Mouse (Mus musculus) thymus, adult 2 months (tissue): ENCODE data around the gene Trim61. TPM values are rescaled to one million over a fixed set of nuclear protein-coding genes. Genes with fewer than 3 reads are reported as not detected.

Experiments
- DNase-seq: peaks from one replicate; pipeline ENCODE4 v3.0.0; 2021
- H3K27ac ChIP-seq: fragments of 200-500 bp; 2 replicates; pipeline ENCODE4 v1.5.1; 2012; ENCODE audit warnings: low read length, control low read depth; ENCODE audit not compliant: control insufficient read depth, insufficient read depth
- H3K27me3 ChIP-seq: fragments of 200-500 bp; 2 replicates; pipeline ENCODE4 v1.6.1; 2012; ENCODE audit warnings: mild to moderate bottlenecking, low read length, moderate library complexity, mixed read lengths; ENCODE audit not compliant: control insufficient read depth, insufficient read depth
- H3K36me3 ChIP-seq: fragments of 200-500 bp; 2 replicates; pipeline ENCODE4 v1.6.1; 2012; ENCODE audit warnings: mild to moderate bottlenecking, low read length, moderate library complexity; ENCODE audit not compliant: control insufficient read depth, insufficient read depth
- H3K4me1 ChIP-seq: fragments of 200-500 bp; replicated peaks from 2 replicates; pipeline ENCODE4 v1.6.1; 2012; ENCODE audit warnings: low read length; ENCODE audit not compliant: control insufficient read depth, insufficient read depth
- H3K4me3 ChIP-seq: fragments of 200-500 bp; 2 replicates; pipeline ENCODE4 v1.5.1; 2012; ENCODE audit warnings: mild to moderate bottlenecking, low read length, control low read depth, moderate library complexity; ENCODE audit not compliant: control insufficient read depth, insufficient read depth
- CTCF ChIP-seq: fragments of 200-500 bp; IDR thresholded peaks from 2 replicates; pipeline ENCODE4 v1.5.1; 2012; ENCODE audit warnings: mild to moderate bottlenecking, control low read depth, low read length, moderate library complexity, borderline replicate concordance; ENCODE audit not compliant: control insufficient read depth, poor library complexity, insufficient read depth; ENCODE audit errors: extremely low read depth
- POLR2A ChIP-seq: fragments of 200-500 bp; IDR thresholded peaks from 2 replicates; pipeline ENCODE4 v1.6.1; 2012; ENCODE audit warnings: mild to moderate bottlenecking, low read length, control low read depth, moderate library complexity; ENCODE audit not compliant: control insufficient read depth, poor library complexity, insufficient read depth; ENCODE audit errors: extremely low read depth
- WGBS: fragments of 180-500 bp; shearing (Covaris S2); methylation state at CpG from one replicate; pipeline ENCODE4 v1.1.7; 2018; 5-methylcytosine and 5-hydroxymethylcytosine counted together
- polyA plus RNA-seq: library from polyadenylated mRNA; depleted of rRNA; stranded (reverse); fragments of >200 nt; gene quantifications from 2 replicates; pipeline ENCODE4 v1.2.3, GENCODE M21; 2012; rRNA removed

The Trim61 gene
- polyA plus RNA-seq, 1 experiment, result not detected

DNA sequence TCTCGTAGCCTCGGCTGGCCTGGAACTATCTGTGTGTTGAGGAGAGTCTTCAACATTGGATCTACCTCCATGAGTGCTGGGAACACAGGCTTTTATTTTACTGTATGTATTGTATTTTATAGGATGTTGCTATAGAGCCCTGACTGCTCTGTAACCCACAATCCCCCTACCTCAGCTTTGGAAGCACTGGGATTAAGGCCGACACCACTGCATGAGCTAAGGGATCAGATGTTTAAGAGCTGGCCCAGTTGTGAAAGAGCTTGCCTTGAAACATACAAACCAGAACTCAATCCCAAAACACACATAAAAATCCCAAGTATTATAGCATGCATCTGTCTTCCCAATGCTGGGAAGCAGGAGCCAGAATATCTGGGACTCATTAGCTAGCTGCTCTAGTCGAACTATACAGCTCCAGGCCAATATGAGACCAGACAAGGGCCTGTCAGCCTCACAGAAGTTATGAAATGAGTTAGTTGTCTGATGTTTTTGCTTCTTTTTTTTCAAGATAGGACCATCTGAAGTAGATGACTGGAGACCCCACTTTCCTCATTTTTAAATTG is 19.4 kb downstream of the Trim61 start:
- H3K4me1 ChIP-seq, result no peaks in the 10 kb centered on the region
- H3K27me3 ChIP-seq, result no peaks in the 10 kb centered on the region
- H3K36me3 ChIP-seq, result no peaks in the 10 kb centered on the region
- no peak overlapping the region for H3K4me3 ChIP-seq
- no peak overlapping the region for H3K27ac ChIP-seq
- TF ChIP-seq POLR2A (no peak), CTCF (no peak)
- WGBS, result 86% methylated on average over 4 of the region's 4 CpGs
- no peak for DNase-seq

DNA sequence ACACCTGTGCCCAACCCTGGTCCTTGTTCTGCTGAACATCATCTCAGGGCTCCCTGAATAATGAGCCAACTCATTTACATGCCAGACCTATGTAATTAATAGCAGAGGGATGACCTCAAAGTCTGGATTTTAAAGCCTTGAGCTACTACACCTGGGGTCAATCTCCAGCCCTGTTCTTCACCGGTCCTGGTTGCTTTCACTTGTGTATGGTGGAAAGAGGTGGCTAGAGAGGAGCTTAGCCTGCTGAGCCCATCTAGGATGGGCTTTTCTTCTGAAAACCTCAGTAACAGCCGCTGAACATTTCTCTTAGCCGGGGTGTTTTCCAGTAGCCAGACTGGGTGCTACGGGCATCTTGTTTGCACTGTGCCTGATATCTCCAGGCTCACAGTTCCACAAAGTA is 30.6 kb downstream of the Trim61 start, which contains the start of gene Trim75:
Gene Trim75, minus strand, starts transcription at position 101 of the 400 bp plus-strand sequence.
- Histone ChIP-seq H3K27me3 (no peaks in the 10 kb centered on the region), H3K4me3 (no peak within 1 kb of the TSS), H3K27ac (no peak within 1 kb of the TSS), H3K4me1 (no peaks in the 10 kb centered on the region), H3K36me3 (no peaks in the 10 kb centered on the region)
- no peak for TF ChIP-seq CTCF
- TF ChIP-seq POLR2A, result no peak
- DNase-seq, result no peak
- WGBS, result 94% methylated on average over 4 of the region's 4 CpGs

DNA sequence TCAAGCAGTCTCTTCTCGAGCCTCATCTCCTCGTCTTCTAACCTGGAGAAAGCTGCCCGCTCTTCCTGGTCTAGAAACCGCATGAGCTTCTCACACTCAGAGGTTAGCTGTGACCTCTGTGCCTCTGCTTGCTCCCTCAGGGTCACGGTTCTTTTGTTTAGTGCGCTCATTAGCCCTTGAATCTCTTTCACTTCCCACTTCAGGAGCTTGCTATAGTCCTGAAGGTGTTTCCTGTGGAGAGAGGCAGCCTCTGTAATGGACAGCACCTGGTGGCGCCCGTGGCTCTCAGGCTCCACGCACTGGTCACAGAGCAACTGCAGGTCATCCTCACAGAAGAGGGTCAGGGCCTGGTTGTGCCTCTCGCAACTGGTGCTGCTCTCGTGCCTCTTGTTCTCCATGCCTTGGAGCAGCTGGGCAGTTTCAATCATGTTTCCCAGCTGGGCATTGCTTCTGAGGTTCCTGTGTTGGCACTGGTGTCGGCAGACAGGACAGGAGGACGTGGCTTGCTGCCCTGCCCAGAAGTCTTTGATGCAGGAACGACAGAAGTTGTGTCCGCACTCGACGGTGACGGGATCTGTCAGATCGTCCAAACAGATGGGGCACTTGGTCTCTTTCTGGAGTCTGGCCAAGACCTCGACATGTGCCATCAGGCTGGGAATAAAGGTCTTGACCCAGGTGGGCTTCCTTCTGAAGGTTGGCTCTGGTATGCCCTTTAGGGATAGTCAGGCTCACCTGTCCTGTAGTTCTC is 35.0 kb downstream of the Trim61 start:
- Histone ChIP-seq H3K27me3 (no peaks in the 10 kb centered on the region), H3K27ac (no peak overlapping the region), H3K36me3 (no peaks in the 10 kb centered on the region), H3K4me3 (no peak overlapping the region), H3K4me1 (no peaks in the 10 kb centered on the region)
- 80% methylated on average over 20 of the region's 20 CpGs for WGBS
- no peak for DNase-seq
- TF ChIP-seq CTCF (no peak), POLR2A (no peak)

Other genes with a start within 250 kb of the Trim61 start
- gene Klhl2, start 168.5 kb downstream of the Trim61 start, polyA plus RNA-seq, result 7.5 and 8.2 TPM in 2 replicates
- gene Tmem192, start 71.3 kb downstream of the Trim61 start, polyA plus RNA-seq, result 58.2 and 71.8 TPM in 2 replicates
- not detected in 2 replicates for gene Trim75, start 30.7 kb downstream of the Trim61 start, polyA plus RNA-seq
- not detected in 2 replicates for gene Trim60, start 61 bp upstream of the Trim61 start, polyA plus RNA-seq
- 0.28 TPM in 1 of 2 replicates, not detected in the other for gene Apela, start 18.8 kb upstream of the Trim61 start, polyA plus RNA-seq
- gene Gm10663, start 56.5 kb upstream of the Trim61 start, polyA plus RNA-seq, result not detected in 2 replicates
- gene BC030870, start 111.0 kb upstream of the Trim61 start, polyA plus RNA-seq, result not detected in 2 replicates